In the genomic region with DNA sequence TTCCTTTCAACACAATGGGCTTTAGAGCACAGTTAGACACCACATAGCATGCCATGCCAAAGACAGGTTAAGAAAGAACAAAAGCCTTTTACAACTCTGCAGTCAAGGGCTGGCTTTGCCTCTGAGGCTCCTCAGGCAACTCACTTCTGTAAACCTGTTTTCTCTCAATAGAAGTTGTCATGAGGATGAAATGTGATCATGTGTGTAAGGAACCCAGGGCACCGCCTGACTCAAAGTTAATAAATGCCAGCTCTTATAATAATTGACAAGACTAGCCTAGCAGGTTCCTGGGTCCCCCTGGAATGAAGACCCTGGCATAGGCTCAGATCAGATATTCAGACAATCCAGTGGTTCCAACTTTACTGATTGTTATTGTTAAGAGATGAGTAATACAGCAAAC, we compare ENCODE assay signal across 16 mouse cellular contexts.
DNase-seq lines count a peak whose midpoint lies in the region; ATAC-seq and TF ChIP-seq lines count a peak whose summit lies in the region.
"Had no signal": no experiment of that assay in that cellular context is flagged by ENCODE, and none has a peak within 500 bp of the region (broad histone marks: within the 10 kb centered on the region; RNA-seq: fewer than 3 reads in every experiment).

No protein-coding gene starts in this region.

- peak; percentile 73; the same call in 1 of the 2 replicates for ATAC-seq in embryonic facial prominence, embryonic 14.5 days (ENCODE audit: low read depth)
- no peak for ATAC-seq in hindbrain, embryonic 13.5 days (ENCODE audit: low FRiP score)

- no peaks in the 10 kb centered on the region for H3K9me3 ChIP-seq in embryonic facial prominence, embryonic 14.5 days (ENCODE audit: control insufficient read depth, low read length)
- H3K9me3 ChIP-seq in hindbrain, embryonic 13.5 days = no peaks in the 10 kb centered on the region
- H3K9me3 ChIP-seq: hindbrain, embryonic 10.5 days; neural tube, embryonic 15.5 days had no signal

- TF ChIP-seq CTCF in kidney, adult 2 months (conservative IDR thresholded peaks at IDR 0.05; ENCODE audit: insufficient read depth, insufficient read length, low read depth, low read length) = no peak

- no peak for TF ChIP-seq POLR2A in kidney, adult 2 months (IDR thresholded peaks at IDR 0.05; ENCODE audit: low read depth, low read length)

- H3K4me3 ChIP-seq in embryonic facial prominence, embryonic 14.5 days (ENCODE audit: low read depth, low read length) = no peak overlapping the region
- H3K4me3 ChIP-seq in kidney, adult 2 months (ENCODE audit: insufficient read depth, low read depth, low read length) = no peak overlapping the region
- no peak overlapping the region for H3K4me3 ChIP-seq in hindbrain, embryonic 13.5 days
- H3K4me3 ChIP-seq: hindbrain, embryonic 10.5 days; neural tube, embryonic 15.5 days had no signal

- WGBS in embryonic facial prominence, embryonic 14.5 days = 47% methylated on average over 1 of the region's 1 CpGs
- WGBS in kidney, adult 2 months = 30% methylated on average over 1 of the region's 1 CpGs
- WGBS in large intestine, adult 2 months = 14% methylated on average over 1 of the region's 1 CpGs
- WGBS in hindbrain, embryonic 13.5 days = 48% methylated on average over 1 of the region's 1 CpGs

- H3K36me3 ChIP-seq in embryonic facial prominence, embryonic 14.5 days (ENCODE audit: control insufficient read depth, insufficient read depth, low read length) = no peaks in the 10 kb centered on the region
- H3K36me3 ChIP-seq in kidney, adult 2 months (ENCODE audit: control insufficient read depth, insufficient read depth, low read length) = no peaks in the 10 kb centered on the region
- no peaks in the 10 kb centered on the region for H3K36me3 ChIP-seq in hindbrain, embryonic 13.5 days
- H3K36me3 ChIP-seq: hindbrain, embryonic 10.5 days; neural tube, embryonic 15.5 days had no signal

- no peak overlapping the region for H3K4me2 ChIP-seq in embryonic facial prominence, embryonic 14.5 days (ENCODE audit: low read depth, low read length)
- H3K4me2 ChIP-seq in hindbrain, embryonic 13.5 days = no peak overlapping the region
- H3K4me2 ChIP-seq: heart, embryonic 11.5 days; neural tube, embryonic 15.5 days had no signal

- no peaks in the 10 kb centered on the region for H3K27me3 ChIP-seq in embryonic facial prominence, embryonic 14.5 days (replicated peaks; ENCODE audit: control insufficient read depth, insufficient read depth, low read length)
- H3K27me3 ChIP-seq in kidney, adult 2 months (replicated peaks; ENCODE audit: control insufficient read depth, insufficient read depth, low read length) = no peaks in the 10 kb centered on the region
- no peaks in the 10 kb centered on the region for H3K27me3 ChIP-seq in hindbrain, embryonic 13.5 days
- H3K27me3 ChIP-seq: neural tube, embryonic 15.5 days had no signal

- H3K9ac ChIP-seq in embryonic facial prominence, embryonic 14.5 days (ENCODE audit: low read depth, low read length) = no peak overlapping the region
- no peak overlapping the region for H3K9ac ChIP-seq in hindbrain, embryonic 13.5 days
- H3K9ac ChIP-seq: liver, embryonic 14.5 days; neural tube, embryonic 15.5 days had no signal

- peaks cover 5% of the 10 kb centered on the region; the same call in 1 of the 2 replicates for H3K4me1 ChIP-seq in embryonic facial prominence, embryonic 14.5 days (ENCODE audit: control insufficient read depth, insufficient read depth, low read length)
- H3K4me1 ChIP-seq in kidney, adult 2 months (ENCODE audit: control insufficient read depth, insufficient read depth, low read length) = peaks cover 21% of the 10 kb centered on the region
- H3K4me1 ChIP-seq in hindbrain, embryonic 13.5 days (replicated peaks) = no peaks in the 10 kb centered on the region
- H3K4me1 ChIP-seq: neural tube, embryonic 15.5 days had no signal

- DNase-seq in NIH3T3 (ENCODE audit: low read depth) (peak; percentile 45), adipocyte (ENCODE audit: low spot score) (no peak)
- DNase-seq in embryonic facial prominence, embryonic 14.5 days (ENCODE audit: low spot score) = peak; percentile 54
- peak; percentile 80 for DNase-seq in kidney, adult 2 months
- DNase-seq in large intestine, adult 2 months (ENCODE audit: low read depth, low spot score) = peak; percentile 14
- DNase-seq in spleen, postnatal 14 days (ENCODE audit: low spot score in 2 of 2) = no peak
- no peak for DNase-seq in right cerebral cortex, postnatal 14 days
- DNase-seq: cerebellum, adult 8-10 months; embryo, embryonic 11 days; left cerebral cortex, postnatal 4 days; right cerebral cortex, postnatal 25 days had no signal

- H3K27ac ChIP-seq in embryonic facial prominence, embryonic 14.5 days (replicated peaks; ENCODE audit: low read depth, low read length) = no peak overlapping the region
- H3K27ac ChIP-seq in kidney, adult 2 months (ENCODE audit: insufficient read depth, low read depth, low read length) = peak overlapping the region; percentile 93
- H3K27ac ChIP-seq in hindbrain, embryonic 13.5 days = no peak overlapping the region
- H3K27ac ChIP-seq: hindbrain, embryonic 10.5 days; liver, embryonic 14.5 days; neural tube, embryonic 15.5 days had no signal

Comparison
In these comparisons a context has a peak if more than half of its experiments do, and no peak if none do; other contexts are left out.
1. DNase-seq: peak in NIH3T3 (single experiment), embryonic facial prominence, embryonic 14.5 days (single experiment), kidney, adult 2 months (single experiment) and large intestine, adult 2 months (single experiment); none in spleen, postnatal 14 days (0 of 2), adipocyte (single experiment) and right cerebral cortex, postnatal 14 days (single experiment).